Mouse (Mus musculus): ENCODE data around the gene Glt1d1.

DNA sequence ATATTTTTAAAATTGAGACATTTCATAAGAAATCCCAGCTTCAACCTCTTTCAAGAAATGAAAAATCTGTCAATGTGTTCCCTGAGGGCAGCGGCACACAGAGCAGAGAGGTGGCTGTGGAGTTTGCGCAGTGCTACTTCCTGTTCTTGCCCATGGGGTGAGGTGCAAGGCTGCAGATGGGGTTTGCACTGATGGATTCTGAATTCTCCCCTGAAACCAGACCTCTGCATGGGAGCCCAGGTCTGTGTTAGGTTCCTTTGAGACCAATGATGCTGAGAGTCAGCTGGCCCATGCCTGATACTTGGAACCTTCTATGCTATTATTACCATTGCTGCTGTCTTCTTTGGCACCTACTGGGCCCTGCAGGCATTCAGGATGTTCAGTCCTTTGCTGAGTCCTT lies 98.3 kb downstream of the Glt1d1 start:
- no peak for TF ChIP-seq POLR2A (IDR thresholded peaks at IDR 0.05; ENCODE audit: control insufficient read depth in 1 of 2, insufficient read depth in 1 of 2, low read depth in 1 of 2, low read length in 2 of 2, poor library complexity in 1 of 2)
- no peak for TF ChIP-seq CTCF (IDR thresholded peaks at IDR 0.05 in 2 of 3, conservative IDR thresholded peaks at IDR 0.05 in 1 of 3; ENCODE audit: control insufficient read depth in 1 of 3, insufficient read depth in 1 of 3, low read depth in 2 of 3, low read length in 3 of 3, poor library complexity in 1 of 3, severe bottlenecking in 1 of 3)
- no peak for TF ChIP-seq EP300 (IDR thresholded peaks at IDR 0.05; ENCODE audit: low read depth in 1 of 2, low read length in 2 of 2)

All from MEL (cell line).